Mouse (Mus musculus) C2C12 (cell line): Measurements from ENCODE around the gene Zfp683.

Experiments used
- CEBPB ChIP-seq: IDR thresholded peaks from one replicate; pipeline ENCODE4 v1.6.1; 2011; ENCODE audit warnings: low read depth, mild to moderate bottlenecking, control low read depth, moderate library complexity
- CTCF ChIP-seq: IDR thresholded peaks from one replicate; pipeline ENCODE4 v1.5.1; 2011; ENCODE audit not compliant: control insufficient read depth, insufficient read depth, insufficient read length
- MAX ChIP-seq: IDR thresholded peaks from one replicate; pipeline ENCODE4 v1.6.1; 2011; ENCODE audit warnings: mild to moderate bottlenecking, control low read depth
- MYOD1 ChIP-seq: IDR thresholded peaks from one replicate; pipeline ENCODE4 v1.6.1; 2011; ENCODE audit warnings: low read depth; ENCODE audit not compliant: control insufficient read depth, insufficient read length
- MYOG ChIP-seq: IDR thresholded peaks from one replicate; pipeline ENCODE4 v1.6.1; 2011; ENCODE audit not compliant: control insufficient read depth, insufficient read length; ENCODE audit errors: extremely low read depth
- USF1 ChIP-seq: IDR thresholded peaks from one replicate; pipeline ENCODE4 v1.6.1; 2011; ENCODE audit warnings: low read depth, mild to moderate bottlenecking, control low read depth, moderate library complexity

DNA sequence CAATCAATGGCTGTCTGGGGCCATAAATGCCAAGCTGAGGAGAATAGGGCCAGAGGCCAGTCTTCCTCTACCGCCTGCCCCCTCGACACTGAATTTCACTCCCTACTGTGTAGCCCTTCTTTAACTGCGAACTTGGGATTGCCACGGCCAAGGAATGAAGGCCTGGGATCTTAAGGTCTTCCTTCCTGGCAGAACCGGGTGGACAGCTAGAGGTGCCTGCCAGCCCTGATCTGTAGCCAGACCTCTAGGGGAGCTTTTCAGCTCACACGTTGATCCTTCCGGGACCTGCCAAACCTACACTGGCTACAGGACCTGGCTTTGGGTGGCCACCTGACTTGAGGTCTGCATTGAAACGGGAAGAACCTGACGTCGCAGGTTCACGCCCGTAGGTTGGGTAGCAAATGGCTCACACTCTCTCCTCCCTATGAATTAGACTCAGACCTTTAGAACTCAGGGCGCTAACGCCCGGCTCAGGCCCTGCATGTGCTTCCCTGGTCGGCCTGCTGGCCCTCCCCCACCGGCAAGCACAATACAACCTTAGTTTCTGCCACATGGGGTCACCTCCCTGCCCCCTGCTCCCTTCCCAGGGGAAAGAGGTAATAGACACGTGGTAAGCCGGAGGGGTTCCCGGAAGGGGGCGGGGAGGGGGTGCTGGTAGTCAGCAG is 36.3 kb upstream of the Zfp683 start:
- TF ChIP-seq CTCF (no peak), MAX (no peak), USF1 (no peak), MYOD1 (no peak), CEBPB (no peak), MYOG (no peak)
